Mouse (Mus musculus): ENCODE measurements around the gene Aplf.
"Not testable (repeated sequence)": the region's sequence is repeated elsewhere in the genome, so short reads cannot be mapped to it uniquely, and the experiment has no call there.

The Aplf gene

GRCm38 (mm10) chr6:87671771-87672517, at the start of gene Aplf:
Gene Aplf, minus strand, starts transcription at chr6:87672193.
- DNase-seq (ENCODE audit: low spot score), result peak; percentile 88

- no peak for DNase-seq (ENCODE audit: low spot score)
Observed at GRCm38 (mm10) chr6:87714091-87714490, 42.1 kb upstream of the Aplf start.

DNA sequence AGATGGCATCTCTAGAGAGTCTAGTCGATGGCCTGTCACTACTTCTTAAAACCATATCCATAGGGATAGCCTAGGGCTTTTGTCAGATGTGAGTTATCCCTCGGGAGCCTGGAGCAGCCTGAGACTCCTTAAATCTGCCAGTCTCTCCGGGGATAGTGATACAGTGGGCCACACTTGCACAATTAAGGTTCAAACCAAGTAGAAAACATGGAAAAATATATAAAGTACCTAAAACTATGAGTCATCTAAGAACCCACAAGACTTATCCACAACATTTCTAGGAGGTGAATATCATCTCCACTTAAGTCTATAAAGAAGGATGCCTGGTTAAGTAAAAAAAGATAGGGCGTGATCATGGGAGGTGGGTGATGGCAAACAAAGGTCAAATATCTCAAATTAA, 40.3 kb upstream of the Aplf start:
- no peak for DNase-seq (ENCODE audit: low spot score)

- no peak for DNase-seq (ENCODE audit: low spot score)
Observed at GRCm38 (mm10) chr6:87706246-87706645, 34.3 kb upstream of the Aplf start.

GRCm38 (mm10) chr6:87696544-87696943, 24.6 kb upstream of the Aplf start:
- no peak for DNase-seq (ENCODE audit: low spot score)

DNA sequence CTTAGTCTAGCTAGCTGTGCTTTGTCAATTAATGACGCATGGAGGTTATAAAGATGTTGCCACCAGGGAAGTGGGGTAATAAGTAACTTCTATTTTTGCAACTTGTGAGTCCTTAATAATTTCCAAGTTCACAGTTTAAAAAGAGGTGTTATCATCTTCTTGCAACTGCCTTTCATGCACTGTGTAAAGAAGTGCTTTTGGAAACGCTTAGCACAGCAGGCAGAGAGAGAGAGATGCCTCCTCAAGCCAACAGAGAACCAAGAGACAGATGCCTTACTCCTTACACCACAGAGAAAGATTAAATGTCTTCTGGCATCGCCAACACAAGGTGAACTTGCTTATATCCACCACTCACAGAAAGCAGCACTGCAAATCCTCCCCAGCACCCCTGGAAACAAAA, 24.0 kb upstream of the Aplf start:
- no peak for DNase-seq (ENCODE audit: low spot score)

- DNase-seq (ENCODE audit: low spot score), result no peak
Observed at GRCm38 (mm10) chr6:87680418-87680817, 8.4 kb upstream of the Aplf start.

- DNase-seq (ENCODE audit: low spot score), result no peak
Observed at GRCm38 (mm10) chr6:87672661-87673060, 668 bp upstream of the Aplf start.

DNA sequence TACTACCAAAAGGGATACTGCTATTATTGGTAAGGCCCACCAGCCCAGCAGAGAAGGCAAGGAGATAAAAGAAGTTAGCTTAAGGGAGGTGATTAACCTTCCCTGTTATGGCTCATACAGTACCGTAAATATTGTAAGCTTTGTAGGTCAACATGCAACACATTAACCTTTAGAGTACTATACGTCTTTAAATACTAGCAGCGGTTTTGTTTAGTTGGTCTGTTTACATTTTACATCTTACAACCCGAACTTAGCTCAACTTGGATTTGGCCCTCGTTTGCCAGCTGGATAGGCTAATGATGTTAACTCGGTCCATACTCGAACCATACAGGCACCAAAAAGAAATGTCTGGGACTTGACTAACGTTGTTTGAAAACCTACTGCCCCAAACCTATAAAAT, 640 bp downstream of the Aplf start:
- DNase-seq (ENCODE audit: low spot score), result no peak

- peak; percentile 66 for DNase-seq (ENCODE audit: low spot score)
Observed at GRCm38 (mm10) chr6:87669894-87670588, 2.0 kb downstream of the Aplf start.

GRCm38 (mm10) chr6:87668733-87669132, 3.3 kb downstream of the Aplf start:
- DNase-seq (ENCODE audit: low spot score), result no peak

GRCm38 (mm10) chr6:87667804-87668203, 4.2 kb downstream of the Aplf start:
- no peak for DNase-seq (ENCODE audit: low spot score)

DNA sequence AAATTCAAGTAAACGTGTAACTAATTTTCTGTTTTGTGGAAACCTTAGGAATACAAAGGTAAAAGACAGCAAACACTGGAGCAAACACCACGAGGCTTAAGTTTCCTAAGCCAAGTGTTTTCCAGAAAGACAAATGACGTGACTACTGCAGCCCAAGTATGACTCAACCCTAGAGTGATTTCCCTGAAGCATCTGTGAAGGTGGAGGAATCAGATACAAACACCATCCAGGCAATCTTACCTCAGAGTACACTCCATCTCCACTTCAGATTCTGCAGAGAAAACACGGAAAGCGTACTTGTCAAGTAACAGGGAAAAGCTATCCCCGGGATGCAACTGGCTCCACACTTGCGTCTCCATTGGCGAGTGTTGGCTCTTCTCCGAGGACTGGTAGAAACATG, 8.5 kb downstream of the Aplf start:
- DNase-seq (ENCODE audit: low spot score), result no peak

GRCm38 (mm10) chr6:87662197-87662596, 9.8 kb downstream of the Aplf start:
- no peak for DNase-seq (ENCODE audit: low spot score)

- DNase-seq (ENCODE audit: low spot score), result no peak
Observed at GRCm38 (mm10) chr6:87661707-87662106, 10.3 kb downstream of the Aplf start.

- DNase-seq (ENCODE audit: low spot score), result no peak
Observed at GRCm38 (mm10) chr6:87658816-87659215, 13.2 kb downstream of the Aplf start.

DNA sequence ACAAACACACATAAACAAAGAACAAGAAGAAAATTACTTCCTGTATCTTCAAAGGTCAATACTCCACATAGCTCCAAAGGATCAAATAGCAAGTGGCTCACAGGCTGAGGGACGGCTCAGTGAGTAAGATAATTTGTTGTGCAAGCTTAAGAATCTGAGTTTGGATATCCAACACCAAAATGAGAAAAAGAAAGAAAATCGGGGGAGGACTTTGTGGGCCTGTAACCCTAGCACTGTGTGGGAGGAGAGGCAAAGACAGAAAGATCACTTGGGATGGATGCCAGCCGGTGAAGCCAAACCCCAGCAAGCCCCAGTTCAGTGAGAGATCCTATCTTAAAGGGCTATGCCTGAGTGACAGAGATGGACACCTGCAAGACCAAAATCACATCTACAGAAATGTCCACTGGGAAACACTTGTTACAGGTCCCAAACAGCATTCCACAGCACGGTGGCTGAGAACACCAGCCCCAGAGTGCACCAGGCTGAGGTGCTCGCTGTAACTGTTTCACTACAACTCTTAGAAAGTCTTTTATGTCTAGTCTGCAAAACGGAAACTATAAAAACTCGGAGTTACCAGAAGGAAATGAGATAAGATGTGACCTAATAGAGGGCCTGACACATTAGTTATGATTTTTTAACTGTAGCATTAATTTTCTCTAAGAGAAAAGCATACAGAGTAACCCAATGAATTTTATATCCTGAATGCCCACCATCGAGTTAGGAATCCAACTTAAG, 17.9 kb downstream of the Aplf start:
- DNase-seq (ENCODE audit: low spot score), result no peak

GRCm38 (mm10) chr6:87653478-87653877, 18.5 kb downstream of the Aplf start:
- DNase-seq (ENCODE audit: low spot score), result no peak

DNA sequence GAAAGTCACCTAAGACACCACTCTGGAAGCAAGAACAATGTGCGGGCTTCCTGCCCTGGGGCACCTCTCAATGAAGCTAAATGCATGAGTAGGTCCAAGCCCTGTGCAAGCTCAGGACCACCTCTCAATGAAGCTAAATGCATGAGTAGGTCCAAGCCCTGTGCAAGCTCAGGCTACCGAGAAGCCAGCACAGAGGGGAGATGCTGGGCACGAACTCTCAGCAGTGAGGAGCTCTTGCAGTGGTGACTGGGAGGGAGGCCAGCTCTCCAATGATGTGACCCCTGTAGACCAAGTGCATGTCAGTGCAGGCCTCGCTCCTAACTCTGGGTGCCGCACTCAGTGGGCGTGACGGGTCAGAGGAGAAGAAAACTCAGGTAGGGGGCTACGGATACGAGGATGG, 19.3 kb downstream of the Aplf start:
- DNase-seq (ENCODE audit: low spot score), result no peak

GRCm38 (mm10) chr6:87651787-87652186, 20.2 kb downstream of the Aplf start:
- no peak for DNase-seq (ENCODE audit: low spot score)

DNA sequence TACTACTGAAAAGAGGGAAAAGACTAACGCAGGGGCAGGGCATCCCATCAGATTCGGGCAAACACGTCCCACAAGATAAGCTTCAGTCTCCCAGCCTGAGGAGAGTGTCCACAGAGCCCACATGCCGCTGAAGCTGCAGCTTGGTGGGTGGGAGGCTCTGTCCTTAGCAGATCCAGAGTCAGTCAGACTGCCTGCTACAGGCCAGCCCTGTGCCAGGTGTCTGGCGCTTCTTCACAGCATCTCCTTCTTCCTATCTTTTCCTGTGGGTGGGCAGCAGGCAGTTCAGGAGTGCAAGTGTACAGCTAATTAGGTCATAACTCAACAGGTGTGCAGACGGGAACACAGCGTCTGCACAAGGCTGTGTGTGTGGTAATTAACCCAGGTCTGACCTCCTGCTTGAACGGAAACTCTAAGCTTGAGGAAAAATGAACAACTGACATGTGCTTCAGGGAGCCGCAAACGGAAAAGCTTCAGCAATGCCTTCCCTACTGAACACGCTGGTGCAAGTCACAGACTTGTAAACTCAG, 33.8 kb downstream of the Aplf start:
- DNase-seq (ENCODE audit: low spot score), result no peak

DNA sequence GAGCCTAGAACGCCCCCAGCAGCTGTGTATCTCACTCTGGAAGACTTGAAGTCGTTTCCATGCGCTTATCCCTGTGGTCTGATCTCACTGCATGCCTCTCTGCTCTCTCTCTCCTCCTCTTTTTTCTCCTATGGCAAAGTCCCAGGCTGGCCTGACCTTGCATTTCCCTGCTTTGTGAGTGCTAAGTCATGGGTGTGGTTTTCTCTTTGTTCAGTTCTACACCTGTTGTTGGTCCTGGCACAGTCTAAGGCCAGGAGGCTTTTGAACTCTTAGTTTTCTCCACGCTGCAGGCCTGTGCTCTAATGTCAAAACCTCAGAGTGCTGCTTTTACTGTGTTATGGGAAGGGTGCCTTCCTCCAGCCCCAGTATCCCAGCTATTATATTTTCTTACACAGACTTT, 39.8 kb downstream of the Aplf start:
- no peak for DNase-seq (ENCODE audit: low spot score)

- DNase-seq (ENCODE audit: low spot score), result not testable (repeated sequence)
Observed at GRCm38 (mm10) chr6:87628936-87629335, 43.1 kb downstream of the Aplf start.
